ENCODE assay signal across 17 mouse cellular contexts in the genomic region with DNA sequence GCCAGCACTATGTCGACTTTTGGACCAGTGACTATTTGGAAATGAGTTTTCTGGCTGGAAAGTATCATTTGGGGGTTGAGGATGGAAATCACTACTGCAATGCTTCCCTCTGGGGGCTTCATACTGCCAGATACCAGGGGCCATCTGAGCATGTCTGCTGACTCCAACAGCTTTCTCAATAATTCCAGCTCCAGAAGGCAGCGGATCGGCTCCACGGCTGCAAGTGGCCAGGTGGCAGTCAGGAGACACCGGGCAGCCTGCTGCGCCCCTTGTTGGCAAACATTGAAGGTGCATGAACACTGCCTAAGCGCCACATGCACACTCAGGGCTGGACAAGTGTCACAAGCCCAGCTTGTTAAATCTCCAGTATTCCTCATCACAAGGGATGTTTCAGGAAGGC. TPM values are rescaled to one million over a fixed set of nuclear protein-coding genes. Genes with fewer than 3 reads are reported as not detected.
DNase-seq lines count a peak whose midpoint lies in the region; ATAC-seq and TF ChIP-seq lines count a peak whose summit lies in the region.
"Had no signal": no experiment of that assay in that cellular context is flagged by ENCODE, and none has a peak within 500 bp of the region (broad histone marks: within the 10 kb centered on the region; RNA-seq: fewer than 3 reads in every experiment).

No protein-coding gene starts in this region.

- DNase-seq in heart, postnatal 10 days: peak; percentile 29
- DNase-seq in brain, embryonic 14.5 days (ENCODE audit: low read depth): peak; percentile 8
- peak; percentile 70 to 84 for DNase-seq in cerebellum, adult 2 months
- peak; percentile 52 for DNase-seq in gastrocnemius, adult 2 months
- DNase-seq in ovary, postnatal 14 days (ENCODE audit: low spot score): no peak
- DNase-seq: kidney, adult 11 months; kidney, postnatal 25 days had no signal

- TF ChIP-seq POLR2A in brain, embryonic 14.5 days (IDR thresholded peaks at IDR 0.05; ENCODE audit: borderline replicate concordance, extremely low read depth, insufficient read depth, insufficient read length, poor library complexity, severe bottlenecking): no peak
- no peak for TF ChIP-seq POLR2A in cerebellum, adult 2 months (IDR thresholded peaks at IDR 0.05; ENCODE audit: borderline replicate concordance, insufficient read depth, low read length)

- H3K27ac ChIP-seq in heart, embryonic 12.5 days (ENCODE audit: poor library complexity, severe bottlenecking): no peak overlapping the region
- no peak overlapping the region for H3K27ac ChIP-seq in cerebellum, adult 2 months (ENCODE audit: insufficient read depth, low read length)
- H3K27ac ChIP-seq in gastrocnemius, adult 2 months: no peak overlapping the region
- H3K27ac ChIP-seq in kidney, embryonic 14.5 days (ENCODE audit: low read depth, low read length): no peak overlapping the region
- no peak overlapping the region for H3K27ac ChIP-seq in midbrain, embryonic 13.5 days
- H3K27ac ChIP-seq: hindbrain, embryonic 15.5 days; liver, embryonic 15.5 days had no signal

- ATAC-seq in heart, embryonic 12.5 days (ENCODE audit: insufficient number of reproducible peaks, low FRiP score): no peak
- ATAC-seq in kidney, embryonic 14.5 days (ENCODE audit: low FRiP score, low TSS enrichment): no peak
- no peak for ATAC-seq in midbrain, embryonic 13.5 days

- no peak overlapping the region for H3K4me2 ChIP-seq in heart, embryonic 12.5 days
- no peak overlapping the region for H3K4me2 ChIP-seq in kidney, embryonic 14.5 days (replicated peaks; ENCODE audit: low read depth, low read length)
- H3K4me2 ChIP-seq in midbrain, embryonic 13.5 days (replicated peaks): no peak overlapping the region
- H3K4me2 ChIP-seq: hindbrain, embryonic 15.5 days; liver, embryonic 15.5 days had no signal

- no peak overlapping the region for H3K4me3 ChIP-seq in heart, embryonic 12.5 days
- no peak overlapping the region for H3K4me3 ChIP-seq in cerebellum, adult 2 months (replicated peaks; ENCODE audit: insufficient read depth, low read depth, low read length)
- H3K4me3 ChIP-seq in gastrocnemius, adult 2 months: no peak overlapping the region
- H3K4me3 ChIP-seq in kidney, embryonic 14.5 days (ENCODE audit: low read length): no peak overlapping the region
- no peak overlapping the region for H3K4me3 ChIP-seq in midbrain, embryonic 13.5 days (replicated peaks)
- H3K4me3 ChIP-seq: hindbrain, embryonic 15.5 days; liver, embryonic 15.5 days; myocyte had no signal

- peaks cover 32% of the 10 kb centered on the region for H3K27me3 ChIP-seq in heart, embryonic 12.5 days (replicated peaks)
- H3K27me3 ChIP-seq in cerebellum, adult 2 months (ENCODE audit: control insufficient read depth, insufficient read depth, low read length): no peaks in the 10 kb centered on the region
- H3K27me3 ChIP-seq in kidney, embryonic 14.5 days (ENCODE audit: control insufficient read depth, insufficient read depth, low read length): peaks cover 39% of the 10 kb centered on the region
- H3K27me3 ChIP-seq in midbrain, embryonic 13.5 days: peaks cover 29% of the 10 kb centered on the region
- H3K27me3 ChIP-seq: hindbrain, embryonic 15.5 days had no signal

- no peaks in the 10 kb centered on the region for H3K36me3 ChIP-seq in heart, embryonic 12.5 days
- no peaks in the 10 kb centered on the region for H3K36me3 ChIP-seq in kidney, embryonic 14.5 days (ENCODE audit: control insufficient read depth, insufficient read depth, low read length)
- no peaks in the 10 kb centered on the region for H3K36me3 ChIP-seq in midbrain, embryonic 13.5 days
- H3K36me3 ChIP-seq: hindbrain, embryonic 15.5 days; liver, embryonic 15.5 days had no signal

- peaks cover 15% of the 10 kb centered on the region for H3K4me1 ChIP-seq in heart, embryonic 12.5 days (replicated peaks)
- H3K4me1 ChIP-seq in cerebellum, adult 2 months (ENCODE audit: control insufficient read depth, insufficient read depth, low read length): peaks cover 6% of the 10 kb centered on the region
- peaks cover 6% of the 10 kb centered on the region; the same call in 1 of the 2 replicates for H3K4me1 ChIP-seq in kidney, embryonic 14.5 days (ENCODE audit: control insufficient read depth, insufficient read depth, low read length)
- peaks cover 28% of the 10 kb centered on the region for H3K4me1 ChIP-seq in midbrain, embryonic 13.5 days (replicated peaks)

- no peaks in the 10 kb centered on the region for H3K9me3 ChIP-seq in heart, embryonic 12.5 days (replicated peaks)
- no peaks in the 10 kb centered on the region for H3K9me3 ChIP-seq in kidney, embryonic 14.5 days (ENCODE audit: control insufficient read depth, low read length)
- no peaks in the 10 kb centered on the region for H3K9me3 ChIP-seq in midbrain, embryonic 13.5 days
- H3K9me3 ChIP-seq: hindbrain, embryonic 15.5 days; liver, embryonic 15.5 days had no signal

- H3K9ac ChIP-seq in heart, embryonic 12.5 days: no peak overlapping the region
- H3K9ac ChIP-seq in kidney, embryonic 14.5 days (ENCODE audit: low read depth, low read length): no peak overlapping the region
- H3K9ac ChIP-seq in midbrain, embryonic 13.5 days (replicated peaks): no peak overlapping the region
- H3K9ac ChIP-seq: hindbrain, embryonic 15.5 days; liver, embryonic 15.5 days had no signal

- intact Hi-C loops in heart, postnatal 10 days (cut with DNase I): no loop called here
- intact Hi-C loops in gastrocnemius, adult 2 months (cut with DNase I): no loop called here

- TF ChIP-seq CTCF in brain, embryonic 14.5 days (IDR thresholded peaks at IDR 0.05; ENCODE audit: borderline replicate concordance, extremely low read depth, insufficient read depth, insufficient read length): no peak
- peak; percentile 49; the same call in 1 of the 2 replicates for TF ChIP-seq CTCF in cerebellum, adult 2 months (IDR thresholded peaks at IDR 0.05; ENCODE audit: borderline replicate concordance, insufficient read depth, low read depth, low read length)
- no peak for TF ChIP-seq CTCF in gastrocnemius, adult 2 months (IDR thresholded peaks at IDR 0.05)

- WGBS in heart, embryonic 12.5 days: 89% methylated on average over 7 of the region's 7 CpGs
- 17% methylated on average over 7 of the region's 7 CpGs for WGBS in cerebellum, adult 2 months
- 93% methylated on average over 7 of the region's 7 CpGs for WGBS in kidney, embryonic 14.5 days
- 94% methylated on average over 7 of the region's 7 CpGs for WGBS in midbrain, embryonic 13.5 days

RNA-seq across cellular contexts. Expression of a gene that starts 2.2 kb away (rescaled TPM):
- total RNA-seq in heart, postnatal 10 days (2021): 1 to 10 TPM; 7.0 to 7.1 TPM
- 5.8 and 6.9 TPM in 2 replicates for polyA plus RNA-seq in heart, embryonic 12.5 days (2016; fragmentation: Nextera tagmentation; extraction: Ambion mirVana)
- 22.4 and 40.0 TPM in 2 replicates for polyA plus RNA-seq in brain, embryonic 14.5 days (2012; rRNA removed)
- polyA plus RNA-seq in cerebellum, adult 2 months (2012; rRNA removed): 10.3 and 10.8 TPM in 2 replicates
- under 1 TPM; 0.61 to 0.98 TPM for total RNA-seq in gastrocnemius, adult 2 months (2021)
- polyA plus RNA-seq in kidney, embryonic 14.5 days (2014; fragmentation: Nextera tagmentation; extraction: Ambion mirVana): 1.0 and 1.1 TPM in 2 replicates
- 17.7 and 20.3 TPM in 2 replicates for polyA plus RNA-seq in midbrain, embryonic 13.5 days (2015; fragmentation: Nextera tagmentation; extraction: Ambion mirVana)

RNA-seq across cellular contexts. Expression of a gene that starts 55.9 kb away (rescaled TPM):
- not detected for total RNA-seq in heart, postnatal 10 days (2021)
- polyA plus RNA-seq in heart, embryonic 12.5 days (2016; fragmentation: Nextera tagmentation; extraction: Ambion mirVana): 0.53 and 0.64 TPM in 2 replicates
- polyA plus RNA-seq in brain, embryonic 14.5 days (2012; rRNA removed): not detected in 2 replicates
- not detected in 2 replicates for polyA plus RNA-seq in cerebellum, adult 2 months (2012; rRNA removed)
- total RNA-seq in gastrocnemius, adult 2 months (2021): not detected
- polyA plus RNA-seq in kidney, embryonic 14.5 days (2014; fragmentation: Nextera tagmentation; extraction: Ambion mirVana): 0.37 and 0.46 TPM in 2 replicates
- 0.62 and 0.79 TPM in 2 replicates for polyA plus RNA-seq in midbrain, embryonic 13.5 days (2015; fragmentation: Nextera tagmentation; extraction: Ambion mirVana)
- total RNA-seq: granulocyte monocyte progenitor cell, adult 5-6 weeks; heart, postnatal 14 days; layer of hippocampus, postnatal 14 days; left cerebral cortex, postnatal 14 days had no signal
